Mouse (Mus musculus) frontal cortex, adult (tissue): ENCODE data around the gene Eif4enif1.
"Not testable (repeated sequence)": the region's sequence is repeated elsewhere in the genome, so short reads cannot be mapped to it uniquely, and the experiment has no call there.

Experiments
- ATAC-seq: cut with Nextera tagmentation; 2 replicates; pipeline ENCODE4 v1.9.2; 2017; ENCODE audit warnings: mild to moderate bottlenecking, moderate library complexity, mixed read lengths; ENCODE audit not compliant: low TSS enrichment

Eif4enif1 gene

DNA sequence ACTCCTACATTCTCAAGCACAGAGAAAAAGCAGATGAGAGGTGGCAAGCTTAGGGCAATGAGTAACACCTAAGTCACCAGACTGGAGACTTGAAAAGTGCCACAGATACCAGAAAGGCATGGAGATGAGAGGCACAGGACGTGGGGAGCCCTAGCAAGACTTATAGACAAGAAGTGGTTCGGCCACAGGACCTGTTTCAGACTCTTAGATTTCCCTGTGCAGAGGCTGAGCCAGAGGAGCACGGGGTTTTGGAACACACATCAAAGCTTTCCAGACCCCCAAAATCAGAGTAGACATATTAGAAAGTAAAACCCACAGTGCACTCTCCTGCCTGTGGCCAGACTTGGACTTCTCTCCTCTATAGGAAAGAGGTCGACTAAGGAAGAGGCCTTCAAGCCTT, 20.9 kb upstream of the Eif4enif1 start:
- ATAC-seq = not testable (repeated sequence)

DNA sequence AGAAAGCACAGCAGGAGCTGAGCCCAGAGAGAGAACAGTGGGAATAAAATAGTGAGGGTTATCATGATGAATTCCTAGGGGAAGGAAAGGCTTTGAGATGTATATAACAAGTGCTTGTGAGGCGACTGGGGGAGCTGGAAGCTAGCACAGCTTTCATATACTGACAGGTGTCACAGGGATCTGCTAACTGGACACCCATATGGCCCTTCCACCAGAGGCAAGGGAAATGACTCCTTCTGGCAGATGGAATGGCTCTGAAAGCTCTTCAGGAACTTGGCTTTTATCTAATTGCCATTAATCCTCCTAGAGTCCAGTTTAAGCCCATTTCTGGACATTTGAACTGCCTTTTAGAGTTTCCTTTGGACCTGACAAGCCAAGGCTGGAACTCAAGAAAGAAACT, 20.2 kb upstream of the Eif4enif1 start:
- ATAC-seq = not testable (repeated sequence)

GRCm38 (mm10) chr11:3182707-3183106, 19.5 kb upstream of the Eif4enif1 start:
- not testable (repeated sequence) for ATAC-seq

GRCm38 (mm10) chr11:3193363-3193762, 8.8 kb upstream of the Eif4enif1 start, which contains the start of gene Sfi1:
Sfi1 (minus strand) TSS chr11:3193463.
- ATAC-seq = no peak

- not testable (repeated sequence) for ATAC-seq
These were observed 1.6 kb upstream of the Eif4enif1 start for GRCm38 (mm10) chr11:3200636-3201035.

DNA sequence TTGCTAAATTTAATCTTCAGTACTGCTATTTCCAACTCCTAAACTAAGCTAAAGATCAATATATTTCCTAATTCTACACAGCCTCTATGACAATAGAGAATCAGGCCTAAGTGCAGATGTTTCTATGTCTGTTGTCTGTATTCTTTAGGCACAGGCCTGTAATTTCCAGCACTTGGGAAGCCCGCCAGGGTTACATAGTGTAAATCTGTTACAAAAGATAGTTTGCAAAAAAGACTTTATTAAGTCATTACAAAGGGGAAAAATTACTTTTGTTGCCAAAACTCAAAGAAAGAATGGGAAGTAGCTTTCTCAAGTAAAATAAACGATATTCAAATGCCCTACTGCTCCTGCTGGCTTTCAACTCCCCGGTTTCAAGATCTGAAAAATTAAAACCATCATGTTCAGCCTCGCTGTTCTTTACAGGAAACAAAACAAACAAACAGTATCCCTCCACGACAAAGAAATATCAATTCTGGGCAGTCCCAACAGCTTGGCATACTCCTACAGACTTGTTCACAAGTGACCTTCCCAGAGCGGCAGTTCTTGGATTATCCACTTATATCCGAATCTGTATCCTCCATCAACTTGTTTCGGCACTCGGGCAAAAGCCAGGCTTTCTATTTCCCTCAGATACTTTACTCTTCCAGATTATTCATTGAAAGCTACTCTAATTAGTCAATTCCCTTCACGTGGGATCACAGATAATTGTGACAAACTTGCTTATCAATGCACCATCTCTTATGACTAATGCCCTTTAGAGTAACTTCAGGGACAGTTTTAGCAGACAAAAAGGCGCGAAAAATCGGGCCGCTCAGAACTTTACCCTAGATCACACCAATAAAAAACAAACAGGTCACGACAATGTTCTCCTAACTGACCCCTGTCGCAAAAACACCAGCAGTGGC, 614 bp upstream of the Eif4enif1 start:
- ATAC-seq = no peak

DNA sequence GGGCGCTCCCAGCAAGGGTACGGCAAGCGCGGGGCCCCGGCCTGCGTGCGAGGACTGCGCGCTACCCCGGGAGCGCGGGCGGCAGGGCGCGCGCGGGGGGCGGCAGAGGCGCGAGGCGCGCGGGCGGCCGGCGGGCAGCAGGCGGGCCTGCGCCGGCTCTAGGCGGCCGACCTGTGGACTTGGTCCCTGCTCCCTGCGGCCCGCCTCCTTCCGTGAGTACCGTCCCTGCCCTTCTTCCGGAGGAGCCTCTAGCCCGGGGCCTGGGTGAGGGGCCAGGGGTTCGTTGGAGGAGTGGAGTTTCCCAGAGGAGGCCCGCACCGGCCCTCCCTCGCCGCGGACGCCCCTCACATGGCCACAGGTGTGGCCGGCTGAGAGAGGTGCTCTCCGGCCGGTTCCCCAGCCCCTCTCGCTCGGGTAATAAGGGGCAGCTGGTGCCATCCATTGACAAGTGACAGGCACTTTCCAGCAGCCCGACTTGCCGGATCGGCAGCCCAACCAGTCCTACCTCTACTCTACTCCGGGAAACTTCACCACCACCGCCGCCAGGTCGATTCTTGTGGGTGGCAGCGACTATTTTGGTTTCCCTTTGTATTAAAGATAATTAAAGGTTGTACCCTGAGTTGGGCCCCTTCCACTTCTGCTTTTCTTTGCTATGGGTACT, 719 bp downstream of the Eif4enif1 start:
- ATAC-seq = peak; percentile 15; the same call in 1 of the 2 replicates

DNA sequence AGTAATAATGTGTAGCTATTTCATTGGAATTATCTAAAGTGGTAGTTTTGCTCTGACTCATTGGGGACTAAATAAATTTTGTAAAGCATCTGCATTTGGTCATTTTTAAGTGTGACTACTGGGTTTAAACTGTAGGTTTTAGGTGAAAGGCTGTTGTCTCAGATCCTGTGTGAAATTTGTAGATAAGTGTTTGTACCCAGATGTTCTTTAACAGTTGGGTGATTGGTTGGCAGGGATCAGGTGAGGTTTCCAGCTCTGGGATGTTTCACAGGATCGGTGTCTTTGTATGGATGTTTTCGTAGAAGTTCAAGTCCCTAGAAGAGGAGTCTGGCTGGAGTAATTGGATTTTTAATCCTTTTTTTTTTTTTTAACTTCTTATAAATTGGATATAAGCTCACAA, 1.6 kb downstream of the Eif4enif1 start:
- no peak for ATAC-seq

DNA sequence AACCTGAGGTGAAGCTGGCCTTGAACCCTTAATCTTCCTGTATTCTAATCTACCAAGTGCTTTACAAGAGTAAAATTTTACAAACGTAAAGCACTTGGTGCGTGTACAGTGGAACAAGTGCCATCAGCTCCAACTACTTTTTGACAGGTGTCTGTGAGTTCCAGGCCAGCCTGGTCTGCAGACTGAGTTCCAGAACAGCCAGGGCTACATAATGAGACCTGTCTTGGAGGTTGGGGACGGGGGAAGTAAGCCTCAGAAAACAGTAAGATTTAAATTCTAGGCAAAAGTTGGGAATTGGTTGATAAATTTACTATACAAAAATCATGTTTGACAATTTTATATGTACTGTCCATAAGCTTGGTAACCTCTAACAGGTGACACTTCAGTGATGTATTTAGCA, 3.0 kb downstream of the Eif4enif1 start:
- no peak for ATAC-seq

DNA sequence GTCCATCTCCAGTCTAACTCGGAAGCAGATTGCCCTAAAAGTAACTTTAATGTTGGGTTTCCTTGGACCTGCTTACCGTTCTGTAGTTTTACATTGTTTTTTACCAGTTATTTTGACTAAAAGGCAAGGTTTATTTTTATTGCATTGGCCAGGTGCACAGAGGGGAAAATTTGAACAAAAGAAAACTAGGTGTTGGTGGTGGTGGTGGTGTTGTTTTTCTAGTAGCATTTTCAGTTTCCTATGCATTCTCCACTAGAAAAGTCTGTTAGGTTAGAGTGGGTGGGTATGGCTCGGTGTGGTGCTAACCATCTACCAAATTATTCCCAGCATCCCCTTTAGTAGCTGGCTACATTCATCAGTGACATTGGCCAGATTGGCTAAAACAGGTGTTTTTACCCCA, 4.6 kb downstream of the Eif4enif1 start:
- no peak for ATAC-seq

DNA sequence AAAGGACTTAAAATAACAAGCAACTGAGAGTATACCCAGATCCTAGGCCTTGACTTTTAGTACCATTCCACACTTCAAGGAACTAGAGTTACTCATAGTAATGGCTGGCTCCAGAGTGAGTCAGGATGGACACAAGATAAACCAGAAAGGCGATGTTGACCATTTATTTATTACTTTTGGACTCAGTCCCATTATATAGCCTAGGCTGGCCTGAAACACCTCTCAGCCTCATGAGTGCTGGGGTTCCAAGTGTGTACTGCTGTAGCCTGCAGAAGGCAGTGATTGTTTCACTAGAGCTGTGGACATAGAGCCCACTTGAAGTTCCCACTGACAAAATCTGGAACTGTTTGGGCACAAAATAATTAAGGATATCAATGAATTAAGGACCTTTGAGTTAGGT, 10.3 kb downstream of the Eif4enif1 start:
- no peak for ATAC-seq

DNA sequence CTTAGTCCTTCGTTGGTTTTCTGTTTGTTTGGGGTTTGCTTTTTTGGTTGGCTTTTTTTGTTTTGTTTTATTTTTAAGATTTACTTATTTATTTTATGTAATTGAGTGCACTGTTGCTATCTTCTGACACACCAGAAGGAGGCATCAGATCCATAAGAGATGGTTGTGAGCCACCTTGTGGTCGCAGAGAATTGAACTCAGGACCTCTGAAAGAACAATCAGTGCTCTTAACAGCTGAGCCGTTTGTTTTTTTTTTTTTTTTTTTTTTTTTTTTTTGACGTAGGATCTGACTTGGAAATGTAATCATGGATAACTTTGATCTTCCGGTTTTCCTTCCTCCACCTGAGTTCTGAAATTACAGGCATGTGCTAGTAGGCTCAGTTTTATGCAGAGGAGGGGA, 20.9 kb downstream of the Eif4enif1 start:
- no peak for ATAC-seq

GRCm38 (mm10) chr11:3227113-3227512, 24.9 kb downstream of the Eif4enif1 start:
- ATAC-seq = no peak

GRCm38 (mm10) chr11:3232248-3232647, 30.1 kb downstream of the Eif4enif1 start:
- ATAC-seq = no peak

DNA sequence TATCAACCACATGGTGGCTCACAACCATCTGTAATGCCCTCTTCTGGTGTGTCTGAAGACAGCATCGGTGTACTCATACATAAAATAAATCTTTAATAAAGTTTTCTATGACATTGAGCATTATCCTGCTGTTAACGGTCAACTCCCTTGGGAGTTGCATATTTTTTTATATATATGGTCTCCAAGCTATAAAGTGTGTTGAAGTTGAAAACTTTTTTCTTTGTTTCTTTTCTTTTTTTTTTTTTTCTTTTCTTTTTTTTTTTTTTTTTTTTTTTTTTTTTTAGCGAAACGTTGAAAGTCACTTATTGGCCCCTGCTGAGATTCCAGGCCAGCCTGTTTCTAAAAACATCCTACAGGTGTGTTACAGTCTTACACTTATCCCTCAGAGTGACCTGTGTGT, 31.5 kb downstream of the Eif4enif1 start:
- no peak for ATAC-seq

GRCm38 (mm10) chr11:3235277-3235676, 33.1 kb downstream of the Eif4enif1 start:
- ATAC-seq = no peak

GRCm38 (mm10) chr11:3242395-3242794, 40.2 kb downstream of the Eif4enif1 start:
- no peak for ATAC-seq

- 0 out of 2 replicates have a peak, but pooled peaks have one; percentile 10 for ATAC-seq
These were observed 41.6 kb downstream of the Eif4enif1 start for GRCm38 (mm10) chr11:3243771-3244170.

- peak; percentile 20; the same call in 1 of the 2 replicates for ATAC-seq
These were observed 45.2 kb downstream of the Eif4enif1 start for GRCm38 (mm10) chr11:3247387-3247786.

DNA sequence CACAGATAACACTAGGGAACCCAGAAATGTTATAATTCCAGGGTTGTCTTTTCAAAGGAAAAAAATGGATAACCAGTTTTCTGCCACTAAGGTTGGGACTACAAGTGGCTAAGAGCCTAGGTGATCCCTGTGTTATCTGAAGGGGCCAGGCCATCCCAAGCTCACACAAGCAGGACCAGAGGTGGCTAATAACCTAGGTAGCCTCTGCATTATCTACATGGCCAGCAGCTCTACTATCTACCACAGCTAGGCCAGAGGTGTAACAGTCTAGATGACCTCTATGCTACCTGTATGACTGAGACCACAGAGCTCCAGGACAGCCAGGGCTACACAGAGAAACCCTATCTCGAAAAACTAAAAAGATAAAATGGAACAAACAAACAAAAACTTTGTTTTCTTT, 57.3 kb downstream of the Eif4enif1 start:
- no peak for ATAC-seq

DNA sequence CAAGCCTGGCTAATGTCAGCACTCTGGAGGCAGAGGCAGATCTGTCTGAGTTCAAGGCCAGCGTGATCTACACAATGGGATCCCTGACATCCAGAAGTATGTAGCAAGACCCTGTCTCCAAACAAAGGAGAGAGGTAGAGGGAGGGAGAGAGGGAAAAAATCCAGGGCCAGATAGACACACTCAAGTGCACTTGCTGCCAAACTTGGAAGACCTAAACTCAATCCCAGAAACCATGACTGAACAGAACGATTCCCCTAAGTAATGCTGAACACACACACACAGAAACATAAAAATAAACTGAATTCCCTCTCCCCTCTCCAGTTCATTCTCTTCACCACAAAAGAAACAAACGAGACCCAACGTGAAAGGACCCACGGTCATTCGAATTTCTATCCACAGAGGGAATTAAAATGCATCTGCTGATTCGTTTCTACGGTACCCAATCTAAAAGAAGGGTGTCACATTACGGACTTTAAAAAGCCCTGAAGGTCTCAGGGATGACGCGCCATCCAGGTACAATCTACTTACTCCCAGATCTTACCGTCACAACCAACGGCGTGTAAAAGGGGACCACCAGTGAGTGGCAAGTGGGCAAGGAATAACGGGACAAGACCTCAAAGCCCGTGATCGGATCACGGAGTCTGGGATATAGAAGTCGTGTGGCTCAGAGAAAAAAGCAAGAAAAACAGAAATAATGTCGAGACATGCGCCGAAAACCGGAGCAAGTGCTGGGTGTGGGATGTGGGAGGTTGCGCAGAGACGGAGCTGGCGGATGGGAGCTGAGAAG, 63.3 kb downstream of the Eif4enif1 start:
- ATAC-seq = no peak; the same call in 1 of the 2 replicates

DNA sequence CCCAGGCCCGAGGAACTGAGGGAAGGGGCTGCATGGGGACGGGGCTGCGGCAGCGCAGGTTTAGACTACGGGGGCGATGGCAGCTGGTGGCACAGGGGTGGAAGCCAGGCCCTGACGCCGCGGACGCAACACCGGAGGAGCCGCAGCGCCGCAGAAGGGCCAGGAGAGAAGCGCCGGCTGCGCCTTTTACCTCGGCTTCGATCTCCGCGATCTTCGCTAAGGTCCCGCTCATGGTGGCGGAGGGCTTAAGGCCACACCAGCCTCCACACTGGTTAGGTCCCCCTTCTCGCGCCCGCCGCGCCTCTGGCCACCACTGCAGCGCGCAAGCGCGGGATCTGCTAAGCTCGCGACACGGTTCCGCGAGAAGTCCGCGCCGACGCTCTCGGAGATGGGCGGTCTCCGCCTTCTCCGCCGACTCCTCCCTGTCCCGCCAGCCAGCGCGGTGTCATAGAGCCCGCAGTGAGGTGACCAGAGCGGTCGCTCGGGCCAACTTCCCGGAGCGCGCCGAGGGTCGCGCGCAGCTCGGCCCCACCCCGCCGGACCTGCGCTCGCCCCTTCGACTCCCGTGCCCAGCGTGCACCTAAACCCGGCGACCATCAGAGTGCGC, 64.0 kb downstream of the Eif4enif1 start, which contains the start of gene Drg1:
Gene Drg1, minus strand, starts transcription at position 337 of the 607 bp plus-strand sequence.
- peak; percentile 100 for ATAC-seq
